Mouse (Mus musculus) C2C12 (cell line): ENCODE data around the gene Dscam.

Experiments
- CEBPB ChIP-seq: IDR thresholded peaks from one replicate; pipeline ENCODE4 v1.6.1; 2011; ENCODE audit warnings: low read depth, mild to moderate bottlenecking, control low read depth, moderate library complexity
- MYOG ChIP-seq: IDR thresholded peaks from one replicate; pipeline ENCODE4 v1.6.1; 2011; ENCODE audit not compliant: control insufficient read depth, insufficient read length; ENCODE audit errors: extremely low read depth

DNA sequence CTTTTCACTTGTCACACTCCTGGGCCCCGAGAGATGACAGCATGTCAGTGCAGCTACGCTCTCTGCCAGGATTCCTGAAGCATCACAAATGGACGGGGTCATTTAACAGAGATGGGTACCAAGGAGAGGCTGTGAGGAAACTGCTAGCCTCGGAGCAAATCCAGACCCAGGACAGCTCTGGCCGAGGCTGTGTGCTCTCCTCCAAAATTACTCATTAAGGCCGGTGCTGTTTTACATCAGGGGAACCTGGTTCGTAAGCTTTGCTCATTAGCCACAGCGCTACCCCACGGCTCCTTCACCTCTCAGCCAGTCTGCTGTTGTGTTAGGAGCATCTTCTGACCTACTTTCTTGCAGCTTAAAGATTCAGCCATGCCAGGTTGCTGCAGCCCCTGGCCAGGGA, 449.3 kb downstream of the Dscam start:
- TF ChIP-seq CEBPB (no peak), MYOG (no peak)
